Mouse (Mus musculus) inflammation-experienced regulatory T-cells, adult 6 months (primary cell): ENCODE measurements around the gene Vav2. TPM values are rescaled to one million over a fixed set of nuclear protein-coding genes. Genes with fewer than 3 reads are reported as not detected.
A peak's percentile ranks its signal among the peaks of the same experiment; 100 is the strongest.

Experiments
- ATAC-seq: one replicate; pipeline ENCODE4 v1.8.0; 2017
- polyA plus RNA-seq, 3 experiments: library from polyadenylated mRNA; unstranded; fragments of 100-300 nt; shearing (Covaris generic); gene quantifications; one replicate each; pipeline ENCODE4 v1.2.1; 2017

The Vav2 gene
- polyA plus RNA-seq, 3 experiments from 2014 or later = 3.8 to 7.1 (median 7.0) TPM

DNA sequence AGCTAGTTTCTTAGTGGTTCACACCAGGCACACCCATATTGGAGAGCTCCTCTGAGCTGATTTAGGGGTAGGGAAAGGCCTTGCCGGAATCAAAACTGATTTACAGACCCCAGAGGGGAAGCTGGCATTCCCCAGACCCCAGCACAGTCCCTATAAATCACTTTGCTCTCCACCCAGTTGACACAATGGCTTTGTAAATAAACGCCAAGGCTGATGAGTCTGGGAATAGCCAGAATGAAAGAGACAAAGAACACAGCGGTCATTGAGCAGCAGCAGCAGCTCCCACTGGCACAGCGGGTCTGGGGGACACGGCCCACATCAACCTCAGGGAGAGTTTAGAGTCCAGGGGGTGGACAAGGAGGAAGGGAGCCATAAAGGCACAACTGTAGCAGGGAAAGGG is 65.0 kb downstream of the Vav2 start:
- ATAC-seq = no peak

- ATAC-seq = no peak
Measured at GRCm38 (mm10) chr2:27358461-27358860, 68.4 kb downstream of the Vav2 start.

DNA sequence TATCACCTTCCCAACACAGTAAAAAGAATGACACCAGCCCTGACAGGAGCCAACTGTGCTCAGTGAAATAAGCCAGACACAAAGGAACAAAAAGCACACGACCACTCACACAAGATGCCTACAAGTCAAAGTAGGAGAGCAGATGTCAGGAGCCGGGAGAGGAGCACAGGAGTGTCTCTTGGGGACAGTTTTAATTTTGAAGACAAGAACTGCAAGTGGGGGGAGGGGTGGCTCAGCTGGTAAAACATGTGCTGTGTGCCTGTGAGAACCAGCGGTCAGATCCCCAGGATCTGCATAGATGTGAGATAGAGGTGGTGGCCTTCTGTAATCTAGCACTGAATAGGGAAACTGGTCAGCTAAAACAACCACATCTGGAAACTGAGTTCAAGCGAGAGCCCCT is 71.1 kb downstream of the Vav2 start:
- no peak for ATAC-seq

GRCm38 (mm10) chr2:27354610-27355211 is 72.1 kb downstream of the Vav2 start:
- no peak for ATAC-seq

- ATAC-seq = no peak
Measured at GRCm38 (mm10) chr2:27352720-27353119, 74.1 kb downstream of the Vav2 start.

- no peak for ATAC-seq
Measured at GRCm38 (mm10) chr2:27350371-27350770, 76.5 kb downstream of the Vav2 start.

GRCm38 (mm10) chr2:27343984-27344453 is 82.8 kb downstream of the Vav2 start:
- no peak for ATAC-seq

- ATAC-seq = no peak
Measured at GRCm38 (mm10) chr2:27340682-27341081, 86.2 kb downstream of the Vav2 start.

DNA sequence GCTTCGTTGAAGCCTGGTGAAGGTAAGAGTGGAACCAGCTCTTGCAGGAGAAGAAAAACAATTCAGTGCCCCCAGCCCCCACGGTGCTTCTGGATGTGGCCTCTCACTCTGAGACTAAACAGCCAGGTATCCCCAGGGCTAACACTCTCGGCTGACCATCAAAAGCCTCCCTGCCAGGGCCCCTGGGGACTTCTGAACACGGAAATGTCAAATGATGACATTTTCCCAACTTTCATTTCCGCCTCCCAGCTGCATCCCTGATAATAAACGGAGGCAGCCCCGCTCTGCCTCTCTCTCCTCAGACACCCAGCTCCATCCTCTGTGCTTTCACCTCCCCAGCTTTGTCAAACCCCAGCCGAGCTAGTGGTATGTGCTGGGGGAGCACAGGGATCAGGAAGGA is 87.8 kb downstream of the Vav2 start:
- ATAC-seq = no peak

DNA sequence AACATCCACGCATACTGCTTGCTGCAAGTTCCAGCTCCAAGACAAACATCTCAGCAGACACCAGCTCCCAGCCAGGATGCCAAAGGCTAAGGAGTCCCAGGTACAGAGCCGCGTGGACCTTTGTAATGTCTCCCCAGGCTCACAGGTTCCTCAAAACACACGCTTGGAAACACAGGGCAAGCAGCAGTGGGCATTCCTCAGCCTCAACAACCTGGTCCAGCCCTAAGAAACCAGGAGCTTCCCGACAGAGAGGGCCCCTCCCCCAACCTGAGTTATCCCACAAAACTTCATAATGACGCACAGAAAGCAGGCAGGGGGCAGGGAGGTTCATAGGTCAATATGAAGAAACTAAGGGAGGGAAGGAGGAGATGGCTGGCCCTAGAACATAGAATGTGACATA is 89.6 kb downstream of the Vav2 start:
- ATAC-seq = no peak

DNA sequence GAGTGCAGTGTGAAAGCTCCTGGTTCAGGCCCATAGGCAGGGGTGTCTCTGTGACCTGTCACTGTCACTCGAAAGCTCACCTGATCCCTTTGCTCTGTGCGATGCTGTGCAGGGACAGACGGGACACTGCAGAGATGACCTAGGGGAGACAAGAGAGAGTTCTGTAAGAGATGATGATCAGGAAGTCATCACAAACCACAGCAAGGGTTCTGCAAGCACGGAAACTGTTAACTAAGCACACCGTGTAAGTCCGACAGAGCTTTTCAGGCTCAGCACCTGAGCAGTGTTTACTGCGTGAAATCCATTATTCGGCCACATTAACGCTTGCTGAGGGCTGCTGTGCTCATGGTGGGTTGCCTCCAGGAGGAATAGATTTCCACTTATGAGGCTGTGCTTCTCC is 90.2 kb downstream of the Vav2 start:
- peak; percentile 78 for ATAC-seq

DNA sequence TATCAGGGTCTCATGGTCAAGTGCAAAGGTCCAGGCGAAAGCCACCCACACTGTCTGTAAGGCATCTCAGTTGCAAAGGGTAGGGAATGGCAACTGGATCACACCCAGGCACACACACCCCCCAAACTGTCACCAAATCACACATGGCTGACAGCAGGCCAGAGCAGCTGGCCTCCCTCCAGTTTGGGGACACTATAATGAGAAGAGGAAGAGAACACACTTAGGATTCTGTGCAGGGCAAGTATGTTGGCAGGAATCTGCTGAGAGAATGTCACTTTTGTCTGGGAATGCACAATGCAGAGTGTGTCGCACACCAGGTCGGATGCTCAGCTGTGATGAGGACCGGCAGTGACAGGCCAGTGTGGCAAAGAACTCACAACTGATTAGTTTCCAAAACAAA is 92.0 kb downstream of the Vav2 start:
- ATAC-seq = no peak

DNA sequence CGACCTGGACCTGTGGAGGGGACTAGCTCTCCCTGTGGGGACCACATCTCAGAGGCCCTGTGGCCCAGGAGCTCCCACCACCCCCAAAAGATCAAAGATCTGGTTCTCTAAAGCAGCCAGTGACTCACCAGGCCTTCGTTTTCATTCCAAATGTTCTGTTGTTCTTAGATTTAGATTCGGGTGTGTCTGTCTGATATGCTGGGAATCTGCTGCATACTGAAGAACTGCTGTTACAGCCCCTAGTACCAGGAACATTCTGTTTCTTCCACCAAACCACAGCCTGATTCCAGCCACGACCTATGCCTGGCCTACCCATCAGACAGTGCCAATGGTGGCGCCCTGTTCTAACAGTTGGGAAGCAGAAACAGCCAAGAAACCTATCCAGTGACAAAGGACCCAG is 95.3 kb downstream of the Vav2 start:
- no peak for ATAC-seq

GRCm38 (mm10) chr2:27330446-27330845 is 96.4 kb downstream of the Vav2 start:
- ATAC-seq = no peak

DNA sequence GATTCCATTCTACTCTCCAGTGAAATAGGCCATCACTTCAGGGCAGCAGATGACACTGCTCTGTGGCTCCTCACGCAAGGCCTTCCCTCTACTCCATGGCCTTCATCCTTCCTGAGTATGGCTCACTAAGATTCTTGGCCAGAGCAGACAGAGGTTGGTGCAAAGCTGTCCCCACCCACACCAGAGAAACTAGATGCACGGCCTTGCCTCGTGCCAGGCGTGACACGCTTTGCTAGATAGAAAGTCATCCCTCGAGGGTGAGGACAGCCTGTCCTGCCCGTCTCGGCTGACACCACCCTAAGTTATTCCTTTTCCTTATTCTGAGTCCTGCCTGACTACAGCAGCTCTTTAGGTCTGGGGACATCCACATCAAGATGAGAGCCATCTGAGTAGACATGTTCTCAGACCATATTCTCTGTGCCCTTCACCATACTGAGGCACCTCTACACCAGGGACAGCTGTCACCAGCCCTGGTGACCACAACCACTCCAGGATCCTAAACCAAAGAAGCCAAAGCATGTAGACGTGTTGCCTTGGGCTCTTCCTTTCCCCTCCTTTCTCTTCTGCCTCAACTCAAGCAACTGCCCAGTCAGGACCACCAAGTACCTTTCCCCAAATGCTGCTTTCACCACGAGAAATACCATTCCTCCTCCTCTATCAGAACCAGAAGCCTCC is 97.3 kb downstream of the Vav2 start:
- ATAC-seq = no peak

GRCm38 (mm10) chr2:27328613-27329041 is 98.2 kb downstream of the Vav2 start:
- no peak for ATAC-seq

DNA sequence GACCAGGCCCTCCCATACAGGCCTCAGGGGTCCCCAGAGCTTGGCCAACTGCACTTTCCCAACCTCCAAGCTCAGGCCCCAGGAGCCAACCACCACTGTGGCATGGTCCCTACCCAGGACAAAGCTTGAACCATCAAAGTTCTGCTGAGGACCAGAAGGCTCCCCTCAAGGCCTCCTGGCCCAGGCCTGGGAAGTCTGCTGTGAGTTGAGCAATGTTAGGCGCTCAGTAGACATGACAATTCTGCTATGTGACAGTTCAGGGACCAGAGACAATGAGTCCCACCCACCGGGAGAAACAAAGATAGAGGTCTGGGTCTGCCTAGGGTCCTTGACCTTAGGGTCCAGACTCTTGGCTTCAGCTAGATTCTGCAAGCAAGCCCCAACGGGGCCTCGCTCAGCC is 98.9 kb downstream of the Vav2 start:
- ATAC-seq = no peak

DNA sequence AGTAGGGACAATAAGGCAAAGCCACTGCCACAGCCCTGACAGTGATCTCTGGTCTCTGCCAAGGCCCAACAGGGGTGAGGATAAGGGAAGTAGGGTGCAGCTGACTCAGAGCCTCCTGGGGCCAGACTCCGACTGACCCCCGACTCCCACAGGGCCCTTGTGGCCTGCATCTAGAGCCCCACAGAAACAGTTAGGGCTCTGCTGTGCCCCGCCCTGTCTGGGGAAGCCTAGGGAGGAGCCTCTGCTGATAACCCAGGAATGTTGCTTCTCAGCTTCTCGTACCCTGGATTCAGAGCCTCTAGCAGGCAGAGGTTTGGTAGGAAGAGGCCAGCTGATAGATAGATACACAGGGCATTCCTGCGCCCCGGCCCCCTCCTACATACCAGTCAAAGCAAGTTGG is 99.8 kb downstream of the Vav2 start:
- no peak for ATAC-seq

DNA sequence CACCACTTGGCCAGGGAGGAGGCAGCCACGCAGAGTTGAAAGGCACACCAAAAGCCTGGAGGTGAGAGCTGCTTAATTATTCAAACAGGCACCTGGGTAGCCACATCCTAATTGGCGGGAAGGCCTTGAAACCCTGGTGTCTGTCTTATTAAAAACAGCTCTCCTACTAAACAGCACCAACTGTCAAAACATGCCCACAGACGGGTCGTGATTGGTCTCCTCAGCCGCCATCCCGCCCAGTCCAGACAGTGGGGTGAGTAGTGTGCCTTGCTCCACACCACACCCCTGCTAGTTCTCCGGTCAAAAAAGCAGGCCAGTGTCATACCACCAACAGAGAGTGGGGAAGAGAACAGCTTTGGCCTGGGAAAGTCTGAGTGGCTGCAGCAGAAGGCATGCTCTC is 100.5 kb downstream of the Vav2 start:
- ATAC-seq = no peak

- ATAC-seq = no peak
Measured at GRCm38 (mm10) chr2:27324690-27325089, 102.1 kb downstream of the Vav2 start.

GRCm38 (mm10) chr2:27321431-27321875 is 105.4 kb downstream of the Vav2 start:
- no peak for ATAC-seq

- ATAC-seq = no peak
Measured at GRCm38 (mm10) chr2:27320820-27321219, 106.0 kb downstream of the Vav2 start.

- ATAC-seq = no peak
Measured at GRCm38 (mm10) chr2:27318606-27319005, 108.2 kb downstream of the Vav2 start.

DNA sequence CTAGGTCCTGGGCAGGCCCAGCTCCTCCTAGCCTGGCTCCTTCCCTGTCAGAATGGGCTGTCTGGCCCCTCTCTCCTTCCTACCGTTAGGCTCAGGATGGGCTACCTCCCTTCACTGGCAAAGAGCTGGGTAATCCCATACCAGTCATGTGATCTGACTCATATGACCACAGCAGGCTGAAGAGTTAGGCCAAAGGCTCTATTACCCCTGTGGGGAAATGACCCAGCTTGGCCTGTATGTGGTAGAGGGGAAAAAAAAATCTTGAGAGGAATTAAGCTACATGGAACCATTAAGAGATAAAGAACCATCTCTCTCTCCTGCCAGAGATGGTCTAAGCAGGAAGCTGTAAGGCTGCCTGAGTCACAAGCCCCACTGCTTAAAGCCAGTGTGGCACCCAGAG is 108.6 kb downstream of the Vav2 start:
- ATAC-seq = no peak

DNA sequence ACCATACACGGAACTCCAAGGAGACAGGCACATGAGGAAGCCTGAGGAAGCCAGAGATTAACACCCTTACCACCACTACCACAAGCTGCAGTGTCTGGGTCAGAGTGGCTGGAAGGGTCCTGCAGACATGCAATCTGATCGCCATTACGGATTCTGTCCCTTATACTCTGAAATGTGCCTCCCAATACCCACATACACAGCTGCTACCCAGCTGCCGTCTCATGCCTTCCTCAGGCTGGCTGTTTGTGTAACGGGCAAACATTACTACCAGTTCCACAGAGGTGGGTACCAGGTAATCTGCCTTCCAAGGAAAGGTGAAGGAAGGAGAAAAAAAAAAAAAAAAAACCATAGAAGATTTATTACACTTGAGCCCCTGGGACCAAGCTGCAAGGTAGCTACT is 110.7 kb downstream of the Vav2 start:
- no peak for ATAC-seq
